Mouse (Mus musculus) intestine, embryonic 15.5 days (tissue): Measurements from ENCODE around the gene Cdk6. TPM values are rescaled to one million over a fixed set of nuclear protein-coding genes. Genes with fewer than 3 reads are reported as not detected.
"Not testable (repeated sequence)": the region's sequence is repeated elsewhere in the genome, so short reads cannot be mapped to it uniquely, and the experiment has no call there.

Source experiments
- ATAC-seq: fragments of 200-750 bp; cut with Nextera tagmentation; 2 replicates; pipeline ENCODE4 v1.8.0; 2017; ENCODE audit warnings: moderate TSS enrichment, moderate library complexity
- H3K27ac ChIP-seq: fragments of 300-500 bp; sonication (generic); 2 replicates; pipeline ENCODE4 v1.5.1; 2015; ENCODE audit warnings: mild to moderate bottlenecking, inconsistent platforms
- H3K27me3 ChIP-seq: fragments of 300-500 bp; sonication (generic); replicated peaks from 2 replicates; pipeline ENCODE4 v1.6.1; 2015; ENCODE audit warnings: inconsistent platforms
- H3K36me3 ChIP-seq: fragments of 300-500 bp; sonication (generic); 2 replicates; pipeline ENCODE4 v1.6.1; 2015; ENCODE audit warnings: inconsistent platforms
- H3K4me1 ChIP-seq: fragments of 300-500 bp; sonication (generic); replicated peaks from 2 replicates; pipeline ENCODE4 v1.6.1; 2015; ENCODE audit warnings: inconsistent platforms
- H3K4me2 ChIP-seq: fragments of 300-500 bp; sonication (generic); replicated peaks from 2 replicates; pipeline ENCODE4 v1.6.1; 2015; ENCODE audit warnings: mild to moderate bottlenecking, inconsistent platforms
- H3K4me3 ChIP-seq: fragments of 300-500 bp; sonication (generic); replicated peaks from 2 replicates; pipeline ENCODE4 v1.5.1; 2015; ENCODE audit warnings: inconsistent platforms
- H3K9ac ChIP-seq: fragments of 300-500 bp; sonication (generic); 2 replicates; pipeline ENCODE4 v1.6.1; 2015; ENCODE audit warnings: inconsistent platforms
- H3K9me3 ChIP-seq: fragments of 300-500 bp; sonication (generic); 2 replicates; pipeline ENCODE4 v1.6.1; 2016; ENCODE audit warnings: inconsistent platforms
- WGBS: fragments of 180-500 bp; shearing (Covaris S2); methylation state at CpG from one replicate; pipeline ENCODE4 v1.1.7; 2015; 5-methylcytosine and 5-hydroxymethylcytosine counted together
- polyA plus RNA-seq: library from polyadenylated mRNA; unstranded; fragments of >200 nt; fragmentation: Nextera tagmentation; extraction: Ambion mirVana; gene quantifications from 2 replicates; pipeline ENCODE4 v1.2.1, GENCODE M21; 2015

The Cdk6 gene
- 30.1 and 32.6 TPM in 2 replicates for polyA plus RNA-seq

DNA sequence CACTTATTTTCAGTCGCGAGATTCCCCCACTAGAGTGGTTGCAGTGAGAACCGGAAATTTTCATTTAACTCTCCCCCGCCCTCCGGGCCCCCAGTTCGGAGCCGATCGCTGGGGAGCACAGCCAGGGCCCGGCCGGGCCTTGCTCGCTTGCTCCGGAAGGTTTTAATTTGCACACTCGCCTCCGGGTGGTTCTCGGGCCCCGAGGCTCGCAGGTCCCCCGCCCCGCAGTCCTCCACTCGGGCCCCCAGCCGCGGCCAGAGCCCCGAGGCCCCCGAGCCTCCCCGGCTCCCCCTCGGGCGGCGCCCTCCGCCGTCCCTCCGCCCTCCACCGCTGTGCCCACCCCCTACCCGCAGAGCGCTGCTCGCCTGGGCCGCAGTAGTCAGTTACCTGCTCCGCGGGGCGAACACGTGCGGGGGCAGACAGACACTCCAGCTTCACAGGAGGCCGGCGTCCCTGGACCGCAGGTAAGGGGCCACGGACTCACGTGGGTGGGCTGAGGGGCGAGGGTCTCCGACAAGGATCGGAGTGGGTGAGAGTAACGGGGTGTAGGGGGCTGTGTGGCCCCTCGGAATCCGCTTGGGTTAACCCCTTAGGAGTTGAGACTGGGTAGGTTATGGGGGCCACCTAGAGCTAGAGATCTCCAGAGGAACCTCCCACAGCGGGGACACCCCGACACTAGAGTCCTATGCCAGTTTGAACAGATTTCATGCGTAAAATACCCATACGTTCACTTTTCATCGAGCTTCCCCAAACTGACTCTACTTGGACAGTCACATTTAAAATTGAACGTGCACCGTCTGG is at the start of gene Cdk6:
TSS of gene Cdk6 (plus strand) at position 375 of the 801 bp plus-strand sequence.
- Histone ChIP-seq H3K4me1 (no peaks in the 10 kb centered on the region), H3K27ac (peak within 1 kb of the TSS; percentile 92), H3K4me3 (peak within 1 kb of the TSS; percentile 83), H3K9me3 (no peaks in the 10 kb centered on the region), H3K4me2 (peak within 1 kb of the TSS; percentile 95), H3K27me3 (no peaks in the 10 kb centered on the region), H3K36me3 (no peaks in the 10 kb centered on the region), H3K9ac (peak within 1 kb of the TSS; percentile 84)
- ATAC-seq, result peak; percentile 44
- under 1% methylated on average over 57 of the region's 59 CpGs for WGBS

DNA sequence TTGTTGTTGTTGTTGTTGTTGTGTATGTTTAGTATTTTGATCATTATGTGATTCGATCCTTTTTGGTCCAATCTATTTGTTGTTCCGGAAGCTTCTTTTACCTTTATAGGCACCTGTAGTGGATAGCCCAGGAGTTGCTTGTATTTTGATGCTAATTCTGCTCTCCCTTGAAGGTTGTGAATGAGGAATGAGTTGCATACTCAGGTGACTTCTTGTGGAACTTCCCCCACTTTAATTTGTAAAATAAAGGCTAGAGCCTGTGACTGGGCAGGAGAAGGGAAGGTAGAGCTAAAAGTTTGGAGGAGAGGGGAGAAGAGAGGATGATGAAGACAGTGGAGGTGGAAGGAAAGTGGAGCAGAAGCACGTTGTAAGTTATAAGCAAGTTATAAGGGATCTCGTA is 47.6 kb upstream of the Cdk6 start:
- Histone ChIP-seq H3K4me1 (no peaks in the 10 kb centered on the region), H3K27me3 (no peaks in the 10 kb centered on the region), H3K36me3 (no peaks in the 10 kb centered on the region), H3K4me3 (no peak overlapping the region), H3K9me3 (no peaks in the 10 kb centered on the region), H3K27ac (no peak overlapping the region), H3K9ac (no peak overlapping the region), H3K4me2 (no peak overlapping the region)
- 81% methylated on average over 4 of the region's 4 CpGs for WGBS
- ATAC-seq, result no peak

DNA sequence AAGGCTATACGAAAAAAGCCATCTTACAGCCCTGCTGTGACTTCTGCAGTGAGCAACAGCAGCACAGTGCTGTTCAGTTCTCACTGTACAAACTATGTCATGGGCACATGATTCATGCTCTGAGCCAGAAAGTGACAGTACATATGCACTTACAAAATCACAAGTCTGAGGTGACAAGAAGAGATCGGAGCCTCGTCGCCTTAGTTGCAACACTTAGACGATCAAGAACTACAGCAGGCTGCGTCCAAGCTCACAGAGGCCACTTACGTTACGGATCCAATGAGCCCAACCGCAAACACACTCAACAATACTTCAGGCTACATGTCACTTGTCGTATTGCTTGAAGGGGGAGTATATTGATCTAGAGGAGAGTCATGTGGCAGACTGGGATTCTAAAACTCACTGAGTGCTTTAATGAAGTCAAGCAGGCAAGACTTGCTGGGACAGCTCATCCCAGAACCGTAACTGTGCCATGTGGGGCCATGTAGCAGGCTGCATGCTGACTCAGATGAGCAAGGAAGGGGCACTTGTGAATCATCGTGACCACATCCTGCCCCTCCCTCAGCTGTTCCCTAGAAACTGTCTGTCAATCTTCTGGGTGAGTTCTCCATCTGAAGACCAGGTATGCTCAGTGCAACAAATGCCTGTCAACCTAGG is 40.4 kb upstream of the Cdk6 start:
- Histone ChIP-seq H3K27ac (no peak overlapping the region), H3K36me3 (no peaks in the 10 kb centered on the region), H3K27me3 (no peaks in the 10 kb centered on the region), H3K4me3 (no peak overlapping the region), H3K4me1 (no peaks in the 10 kb centered on the region), H3K9me3 (no peaks in the 10 kb centered on the region), H3K4me2 (no peak overlapping the region), H3K9ac (no peak overlapping the region)
- ATAC-seq, result no peak
- 84% methylated on average over 12 of the region's 12 CpGs for WGBS

DNA sequence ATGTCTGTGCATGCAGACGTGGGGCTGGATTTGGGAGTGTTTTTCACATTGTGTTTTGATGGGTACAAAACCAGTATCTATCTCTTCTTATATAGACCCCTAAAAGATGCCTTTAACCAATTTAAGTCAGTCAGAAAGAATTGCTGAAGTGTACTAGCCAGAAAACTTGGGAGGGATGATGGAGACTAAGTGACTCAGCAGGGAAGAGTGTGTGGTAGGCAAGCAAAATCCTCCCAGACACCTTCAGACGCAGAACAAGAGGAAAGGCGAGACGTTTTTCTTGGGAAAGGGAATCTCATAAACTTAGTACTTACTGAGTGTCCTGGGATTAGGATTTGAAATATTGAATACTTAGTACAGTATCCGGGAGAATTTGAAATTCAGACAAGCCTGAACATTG is 39.8 kb upstream of the Cdk6 start:
- no peak overlapping the region for H3K4me3 ChIP-seq
- no peaks in the 10 kb centered on the region for H3K27me3 ChIP-seq
- ATAC-seq, result no peak
- no peaks in the 10 kb centered on the region for H3K4me1 ChIP-seq
- H3K4me2 ChIP-seq, result no peak overlapping the region
- H3K36me3 ChIP-seq, result no peaks in the 10 kb centered on the region
- no peak overlapping the region for H3K27ac ChIP-seq
- no peaks in the 10 kb centered on the region for H3K9me3 ChIP-seq
- no peak overlapping the region for H3K9ac ChIP-seq
- WGBS, result 74% methylated on average over 5 of the region's 5 CpGs

DNA sequence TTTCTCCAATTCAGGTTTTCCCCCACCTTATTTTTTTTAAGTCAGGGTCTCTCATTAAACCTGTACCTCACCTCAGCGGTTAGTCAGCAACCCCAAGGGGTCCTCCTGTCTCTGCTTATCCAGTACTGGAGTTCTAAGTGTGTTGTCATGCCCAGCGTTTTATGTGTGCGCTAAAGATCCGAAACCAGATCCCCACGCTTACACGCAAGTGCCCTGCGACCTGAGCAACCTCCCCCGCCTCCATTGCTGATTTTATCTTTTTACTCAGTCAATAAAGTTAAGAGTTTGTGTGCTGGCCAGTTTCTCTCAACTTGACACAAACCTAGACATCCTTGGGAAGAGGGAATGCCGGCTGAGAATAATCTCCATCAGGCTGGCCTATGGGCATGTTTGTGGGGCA is 37.4 kb upstream of the Cdk6 start:
- WGBS, result 93% methylated on average over 9 of the region's 9 CpGs
- ATAC-seq, result no peak

DNA sequence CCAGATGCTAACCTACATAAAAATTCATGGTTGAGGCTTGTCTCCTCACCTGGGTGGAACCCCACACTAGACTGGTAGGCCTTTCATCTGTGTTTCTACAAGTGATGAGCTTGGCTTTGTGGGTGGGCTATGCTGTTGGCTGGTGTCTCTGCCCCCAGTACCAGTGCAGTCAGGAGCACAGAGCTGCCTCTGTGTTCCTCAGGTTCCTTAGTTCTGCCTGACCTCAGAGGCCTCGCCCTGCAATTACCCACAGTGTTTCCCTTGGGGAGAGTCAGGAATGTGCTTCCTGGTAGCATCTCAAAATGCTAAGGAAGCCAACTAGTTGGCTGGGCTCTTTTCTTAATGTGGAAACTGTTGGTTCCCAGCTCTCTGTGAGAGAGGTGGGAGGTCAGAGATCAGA is 35.1 kb upstream of the Cdk6 start:
- Histone ChIP-seq H3K36me3 (no peaks in the 10 kb centered on the region), H3K27me3 (no peaks in the 10 kb centered on the region), H3K9me3 (no peaks in the 10 kb centered on the region), H3K4me3 (no peak overlapping the region), H3K27ac (no peak overlapping the region), H3K9ac (no peak overlapping the region), H3K4me2 (no peak overlapping the region), H3K4me1 (no peaks in the 10 kb centered on the region)
- WGBS, result 63% methylated on average over 1 of the region's 1 CpGs
- ATAC-seq, result no peak

More for the DNA sequence above, 37.4 kb upstream of the Cdk6 start:
- Histone ChIP-seq H3K4me3 (no peak overlapping the region), H3K9me3 (no peaks in the 10 kb centered on the region), H3K27me3 (no peaks in the 10 kb centered on the region), H3K27ac (no peak overlapping the region), H3K4me2 (no peak overlapping the region), H3K9ac (no peak overlapping the region), H3K4me1 (no peaks in the 10 kb centered on the region), H3K36me3 (no peaks in the 10 kb centered on the region)

DNA sequence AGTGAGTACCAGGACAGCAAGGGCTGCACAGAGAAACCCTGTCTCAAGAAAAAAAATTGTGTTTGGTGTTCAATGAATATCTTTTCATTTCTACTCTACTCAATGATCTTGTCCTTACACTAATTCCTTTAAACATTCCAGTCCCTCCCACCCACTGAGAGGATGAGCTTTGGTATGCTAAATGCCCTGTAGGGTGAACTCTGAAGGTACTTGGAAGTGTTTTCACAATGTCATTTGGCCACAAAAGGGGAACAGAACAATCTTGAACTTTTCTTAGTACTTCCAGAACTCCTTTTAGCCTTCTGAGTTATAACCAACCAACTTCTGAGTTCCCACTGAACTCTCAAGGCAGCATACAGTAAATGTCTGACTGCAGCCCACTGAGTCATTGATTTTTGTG is 32.2 kb upstream of the Cdk6 start:
- H3K9me3 ChIP-seq, result no peaks in the 10 kb centered on the region
- H3K9ac ChIP-seq, result no peak overlapping the region
- H3K36me3 ChIP-seq, result no peaks in the 10 kb centered on the region
- no peak for ATAC-seq
- no peaks in the 10 kb centered on the region for H3K27me3 ChIP-seq
- no peaks in the 10 kb centered on the region for H3K4me1 ChIP-seq
- H3K27ac ChIP-seq, result no peak overlapping the region
- no peak overlapping the region for H3K4me2 ChIP-seq
- H3K4me3 ChIP-seq, result no peak overlapping the region

DNA sequence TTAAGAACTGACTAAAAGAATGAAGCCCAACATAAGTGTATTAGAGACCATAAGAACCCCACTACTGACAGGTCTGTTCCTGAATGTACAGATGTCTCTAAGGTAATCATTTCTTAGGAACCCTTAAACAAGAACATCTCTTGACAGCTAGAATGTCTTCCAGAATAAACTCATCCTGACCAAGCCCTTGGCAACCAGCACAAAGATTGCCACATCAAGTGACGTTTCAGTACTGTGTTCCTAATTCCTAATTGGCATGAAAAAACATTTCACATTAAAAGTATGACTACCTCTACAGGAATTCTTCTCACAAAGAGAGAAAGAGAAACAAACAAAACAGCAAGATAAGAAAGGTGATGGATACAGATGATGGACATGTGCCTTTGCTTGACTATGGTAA is 31.7 kb upstream of the Cdk6 start:
- no peak overlapping the region for H3K9ac ChIP-seq
- no peaks in the 10 kb centered on the region for H3K4me1 ChIP-seq
- WGBS, result 77% methylated on average over 1 of the region's 1 CpGs
- no peak overlapping the region for H3K4me3 ChIP-seq
- H3K27me3 ChIP-seq, result no peaks in the 10 kb centered on the region
- H3K4me2 ChIP-seq, result no peak overlapping the region
- H3K36me3 ChIP-seq, result no peaks in the 10 kb centered on the region
- no peaks in the 10 kb centered on the region for H3K9me3 ChIP-seq
- H3K27ac ChIP-seq, result no peak overlapping the region
- ATAC-seq, result no peak

DNA sequence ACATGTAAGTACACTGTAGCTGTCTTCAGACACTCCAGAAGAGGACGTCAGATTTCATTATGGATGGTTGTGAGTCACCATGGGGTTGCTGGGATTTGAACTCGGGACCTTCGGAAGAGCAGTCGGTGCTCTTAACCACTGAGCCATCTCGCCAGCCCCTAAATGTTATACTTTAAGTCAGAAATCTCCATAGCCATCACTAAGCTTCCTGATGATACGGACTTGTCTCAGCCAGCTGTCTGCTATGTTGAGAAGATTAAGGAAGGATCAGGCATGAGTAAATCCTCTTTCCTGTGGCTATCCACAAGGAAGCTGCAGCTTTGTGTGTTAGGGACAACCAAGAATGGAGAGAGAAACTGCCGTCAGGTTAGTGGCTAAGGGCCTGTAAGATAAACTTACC is 30.1 kb upstream of the Cdk6 start:
- not testable (repeated sequence) for H3K4me3 ChIP-seq, ATAC-seq, H3K27me3 ChIP-seq, H3K27ac ChIP-seq, H3K9ac ChIP-seq, H3K36me3 ChIP-seq, H3K4me2 ChIP-seq, H3K9me3 ChIP-seq, H3K4me1 ChIP-seq
- WGBS, result 84% methylated on average over 7 of the region's 7 CpGs

DNA sequence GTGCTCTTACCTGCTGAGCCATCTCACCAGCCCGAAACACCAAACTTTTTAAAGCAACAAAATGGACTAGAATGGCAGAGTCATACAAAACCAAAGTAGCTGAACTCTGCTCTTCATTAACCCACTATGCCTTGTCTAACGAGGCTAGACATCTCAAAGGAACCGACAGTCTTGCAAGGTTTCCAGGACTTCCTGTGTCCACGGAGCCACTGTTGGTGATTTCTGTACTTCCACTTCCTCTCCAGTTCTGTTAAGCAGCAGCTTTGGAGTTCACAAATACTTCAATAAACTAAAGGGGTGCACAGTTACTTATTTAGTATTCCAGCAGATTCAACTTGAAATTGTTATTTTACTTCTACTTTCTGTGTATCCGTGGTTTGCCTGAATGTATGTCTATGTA is 23.6 kb upstream of the Cdk6 start:
- not testable (repeated sequence) for H3K27me3 ChIP-seq, H3K27ac ChIP-seq, H3K9ac ChIP-seq, H3K4me1 ChIP-seq, H3K4me3 ChIP-seq, ATAC-seq, H3K4me2 ChIP-seq, H3K9me3 ChIP-seq, H3K36me3 ChIP-seq
- 82% methylated on average over 5 of the region's 5 CpGs for WGBS

DNA sequence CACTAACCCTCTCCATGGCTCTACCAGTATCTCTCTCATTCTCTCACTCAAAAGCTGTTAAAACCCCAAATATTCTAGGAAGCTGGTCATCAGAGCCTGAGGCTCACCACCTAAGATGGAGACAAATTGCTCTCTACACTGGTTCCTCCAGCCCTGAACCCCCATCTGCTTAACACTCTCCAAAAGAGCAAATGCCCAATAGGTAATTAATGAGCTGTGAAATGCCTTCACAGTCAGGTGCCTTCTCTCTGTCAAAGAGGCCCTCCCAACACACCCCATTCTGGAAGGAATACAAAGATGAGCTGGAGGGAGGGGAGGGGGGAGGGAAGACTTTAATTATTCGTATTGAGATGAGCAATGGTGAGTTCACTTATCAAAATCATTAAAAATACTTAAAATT is 21.1 kb upstream of the Cdk6 start:
- Histone ChIP-seq H3K36me3 (no peaks in the 10 kb centered on the region), H3K4me3 (no peak overlapping the region), H3K27me3 (no peaks in the 10 kb centered on the region), H3K9ac (no peak overlapping the region), H3K9me3 (no peaks in the 10 kb centered on the region), H3K4me2 (no peak overlapping the region), H3K27ac (no peak overlapping the region), H3K4me1 (no peaks in the 10 kb centered on the region)
- WGBS, result 43% methylated on average over 1 of the region's 1 CpGs
- no peak for ATAC-seq

DNA sequence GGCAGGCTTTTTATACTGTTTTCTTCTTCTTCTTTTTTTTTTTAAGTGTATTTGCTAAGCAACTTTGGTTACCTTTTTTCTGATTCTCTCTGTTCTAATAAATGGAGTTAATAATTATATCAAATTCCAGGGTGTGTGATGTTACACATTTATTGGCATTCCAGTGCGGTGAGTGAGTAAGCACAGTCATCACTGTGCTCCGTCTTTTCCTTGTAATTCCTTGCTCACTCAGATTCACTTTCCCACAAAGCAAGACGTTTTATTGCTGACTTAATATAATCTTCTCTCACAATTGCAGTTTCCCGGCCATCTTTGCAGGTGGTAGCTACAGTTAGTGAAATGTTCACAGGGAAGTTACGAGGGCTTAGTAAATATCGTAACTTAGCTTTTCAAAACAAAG is 19.2 kb upstream of the Cdk6 start:
- Histone ChIP-seq H3K4me3 (no peak overlapping the region), H3K36me3 (no peaks in the 10 kb centered on the region), H3K27me3 (no peaks in the 10 kb centered on the region), H3K27ac (no peak overlapping the region), H3K4me1 (no peaks in the 10 kb centered on the region), H3K9ac (no peak overlapping the region), H3K4me2 (no peak overlapping the region), H3K9me3 (no peaks in the 10 kb centered on the region)
- 52% methylated on average over 6 of the region's 6 CpGs for whole genome bisulfite sequencing
- ATAC-seq, result peak; percentile 63

DNA sequence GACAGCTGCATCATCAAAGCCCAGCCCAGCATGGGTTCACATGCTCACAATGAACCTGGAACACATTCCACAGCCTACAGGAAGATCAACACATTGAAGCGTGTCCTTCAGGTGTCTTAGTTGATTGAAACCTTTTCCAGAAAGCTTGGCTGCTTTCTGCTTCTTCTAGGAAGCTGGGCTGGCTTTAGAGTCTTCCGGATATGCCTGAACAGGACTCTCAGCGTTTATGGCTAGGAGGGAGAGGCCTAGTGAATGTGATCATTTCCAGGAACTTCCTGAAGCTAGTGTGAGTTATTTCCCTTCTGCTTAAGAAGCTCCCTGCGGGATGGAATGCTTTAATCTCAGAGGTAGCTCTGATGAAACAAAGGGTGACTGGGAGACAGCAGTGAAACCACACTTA is 17.2 kb upstream of the Cdk6 start:
- no peak for ATAC-seq
- 63% methylated on average over 4 of the region's 4 CpGs for WGBS
- no peaks in the 10 kb centered on the region for H3K9me3 ChIP-seq

More for the DNA sequence above, 17.2 kb upstream of the Cdk6 start:
- Histone ChIP-seq H3K4me1 (no peaks in the 10 kb centered on the region), H3K9ac (no peak overlapping the region), H3K36me3 (no peaks in the 10 kb centered on the region), H3K4me2 (no peak overlapping the region), H3K27ac (no peak overlapping the region), H3K4me3 (no peak overlapping the region), H3K27me3 (no peaks in the 10 kb centered on the region)
